Mouse (Mus musculus) heart, embryonic 13.5 days (tissue): Measurements from ENCODE around the gene Zkscan17. TPM values are rescaled to one million over a fixed set of nuclear protein-coding genes. Genes with fewer than 3 reads are reported as not detected.
A peak's percentile ranks its signal among the peaks of the same experiment; 100 is the strongest.

ENCODE experiments used
- ATAC-seq: fragments of 200-750 bp; cut with Nextera tagmentation; 2 replicates; pipeline ENCODE4 v1.8.0; 2017; ENCODE audit warnings: moderate TSS enrichment; ENCODE audit not compliant: insufficient number of reproducible peaks, low FRiP score, low TSS enrichment; ENCODE audit errors: extremely low read depth
- H3K27ac ChIP-seq: fragments of 300-500 bp; sonication (generic); replicated peaks from 2 replicates; pipeline ENCODE4 v1.5.1; 2015; ENCODE audit warnings: moderate library complexity, mild to moderate bottlenecking, inconsistent platforms
- H3K27me3 ChIP-seq: fragments of 300-500 bp; sonication (generic); replicated peaks from 2 replicates; pipeline ENCODE4 v1.6.1; 2015; ENCODE audit warnings: mild to moderate bottlenecking, inconsistent platforms
- H3K36me3 ChIP-seq: fragments of 300-500 bp; sonication (generic); 2 replicates; pipeline ENCODE4 v1.6.1; 2015; ENCODE audit warnings: mild to moderate bottlenecking, inconsistent platforms
- H3K4me1 ChIP-seq: fragments of 300-500 bp; sonication (generic); 2 replicates; pipeline ENCODE4 v1.6.1; 2015; ENCODE audit warnings: inconsistent platforms
- H3K4me2 ChIP-seq: fragments of 300-500 bp; sonication (generic); 2 replicates; pipeline ENCODE4 v1.6.1; 2015; ENCODE audit warnings: inconsistent platforms, mild to moderate bottlenecking, moderate library complexity
- H3K4me3 ChIP-seq: fragments of 300-500 bp; sonication (generic); 2 replicates; pipeline ENCODE4 v1.5.1; 2015; ENCODE audit warnings: moderate library complexity, mild to moderate bottlenecking, inconsistent platforms
- H3K9ac ChIP-seq: fragments of 300-500 bp; sonication (generic); 2 replicates; pipeline ENCODE4 v1.6.1; 2015; ENCODE audit warnings: inconsistent platforms, mild to moderate bottlenecking, moderate library complexity
- H3K9me3 ChIP-seq: fragments of 300-500 bp; sonication (generic); 2 replicates; pipeline ENCODE4 v1.6.1; 2016; ENCODE audit warnings: inconsistent platforms
- WGBS: fragments of 180-500 bp; shearing (Covaris S2); methylation state at CpG from one replicate; pipeline ENCODE4 v1.1.7; 2015; ENCODE audit warnings: mixed read lengths; 5-methylcytosine and 5-hydroxymethylcytosine counted together
- polyA plus RNA-seq: library from polyadenylated mRNA; unstranded; fragments of >200 nt; fragmentation: Nextera tagmentation; extraction: Ambion mirVana; gene quantifications from 2 replicates; pipeline ENCODE4 v1.2.1, GENCODE M21; 2015

Gene Zkscan17
- polyA plus RNA-seq, 1 experiment from 2014 or later, result 14.7 TPM

DNA sequence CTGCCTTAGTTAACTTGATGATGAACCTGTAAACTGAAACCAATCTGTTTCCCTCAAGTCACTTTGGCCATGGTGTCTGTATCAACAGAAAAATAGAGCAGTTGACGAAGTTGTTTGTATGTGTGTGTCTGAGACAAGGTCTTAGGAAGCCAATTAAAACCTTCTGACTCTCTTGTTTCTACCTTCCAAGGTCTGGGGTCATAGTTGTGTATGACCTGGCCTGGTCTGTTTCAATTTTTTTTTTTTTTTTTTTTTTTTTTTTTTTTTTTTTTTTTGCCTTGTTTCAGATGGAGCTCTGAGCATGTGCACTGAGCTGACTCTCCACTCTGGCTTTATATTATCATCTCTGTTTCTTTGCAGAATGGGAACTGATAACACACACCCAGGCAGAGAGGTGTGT lies 9.1 kb downstream of the Zkscan17 start:
- no peaks in the 10 kb centered on the region for H3K27me3 ChIP-seq
- no peaks in the 10 kb centered on the region for H3K9me3 ChIP-seq
- no peak overlapping the region for H3K4me3 ChIP-seq
- no peak overlapping the region for H3K27ac ChIP-seq
- H3K4me1 ChIP-seq, result peaks cover 22% of the 10 kb centered on the region
- no peaks in the 10 kb centered on the region for H3K36me3 ChIP-seq
- no peak for ATAC-seq
- WGBS, result 89% methylated on average over 1 of the region's 1 CpGs
- no peak overlapping the region for H3K9ac ChIP-seq
- H3K4me2 ChIP-seq, result no peak overlapping the region

DNA sequence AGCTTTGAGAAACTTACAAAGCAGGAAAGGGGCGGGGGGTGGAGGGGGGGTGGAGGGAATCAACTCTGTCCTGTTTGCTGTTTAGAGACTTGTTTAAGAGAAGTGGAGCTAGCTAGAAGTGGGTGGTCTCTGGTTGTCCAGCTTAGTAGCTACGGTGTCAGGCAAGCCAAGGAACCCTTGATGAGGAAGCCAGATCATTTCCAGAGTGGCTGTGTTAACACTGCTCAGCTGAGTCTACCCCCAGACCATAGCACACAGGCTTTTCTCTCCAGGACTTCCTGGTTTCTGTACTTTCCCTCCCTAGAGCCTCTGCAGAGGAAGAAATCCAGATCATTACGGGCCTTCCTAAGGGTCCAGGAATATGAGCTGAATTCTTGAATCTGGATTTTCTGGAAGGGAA lies 11.8 kb downstream of the Zkscan17 start:
- H3K9ac ChIP-seq, result no peak overlapping the region
- H3K4me3 ChIP-seq, result no peak overlapping the region
- no peak; the same call in 1 of the 2 replicates for ATAC-seq
- WGBS, result 53% methylated on average over 3 of the region's 3 CpGs
- H3K27me3 ChIP-seq, result no peaks in the 10 kb centered on the region
- H3K4me2 ChIP-seq, result no peak overlapping the region
- H3K4me1 ChIP-seq, result peaks cover 17% of the 10 kb centered on the region
- H3K36me3 ChIP-seq, result peaks cover 13% of the 10 kb centered on the region
- peak overlapping the region; percentile 80 for H3K27ac ChIP-seq
- no peaks in the 10 kb centered on the region for H3K9me3 ChIP-seq

DNA sequence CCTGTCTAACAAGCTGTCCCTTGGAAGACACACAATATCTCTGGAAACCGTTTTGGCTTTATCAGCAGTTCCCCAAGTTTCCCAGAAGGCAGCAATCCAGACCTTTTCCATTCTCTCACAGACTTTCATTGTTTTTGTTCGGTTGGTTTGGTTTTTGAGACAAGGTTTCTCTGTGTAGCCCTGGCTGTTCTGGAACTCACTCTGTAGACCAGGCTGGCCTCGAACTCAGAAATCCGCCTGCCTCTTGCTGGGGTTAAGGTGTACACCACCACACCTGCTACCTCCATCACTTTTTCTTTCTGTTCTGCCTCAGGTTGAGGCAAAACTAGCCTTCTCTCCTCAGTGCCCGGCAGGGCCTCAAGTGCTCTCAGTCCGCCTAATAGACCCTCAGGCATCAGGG lies 12.2 kb downstream of the Zkscan17 start:
- no peaks in the 10 kb centered on the region for H3K27me3 ChIP-seq
- WGBS, result 45% methylated on average over 6 of the region's 6 CpGs
- H3K27ac ChIP-seq, result peak overlapping the region; percentile 80
- no peaks in the 10 kb centered on the region for H3K9me3 ChIP-seq
- peaks cover 17% of the 10 kb centered on the region for H3K36me3 ChIP-seq
- H3K4me3 ChIP-seq, result no peak overlapping the region
- ATAC-seq, result no peak
- H3K4me1 ChIP-seq, result peaks cover 13% of the 10 kb centered on the region
- no peak overlapping the region for H3K4me2 ChIP-seq
- H3K9ac ChIP-seq, result no peak overlapping the region

DNA sequence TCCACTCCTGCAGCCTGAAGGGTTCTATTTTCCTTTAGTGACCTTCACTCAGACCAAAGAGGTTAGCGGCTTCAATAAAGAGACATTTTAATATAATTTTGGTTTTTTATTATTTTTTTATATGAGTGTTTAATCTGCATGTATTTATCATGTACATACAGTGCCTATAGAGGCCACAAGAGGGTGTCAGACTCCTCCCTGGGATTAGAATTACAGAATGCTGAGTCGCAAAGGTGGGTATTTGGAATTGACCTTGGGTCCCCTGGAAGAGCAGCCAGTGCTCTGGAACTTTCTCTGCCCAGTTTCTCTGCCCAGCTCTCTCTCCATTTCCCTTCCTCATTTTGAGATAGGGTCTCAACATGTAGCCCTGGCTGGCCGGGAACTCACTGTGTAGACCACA lies 13.0 kb downstream of the Zkscan17 start:
- WGBS, result 77% methylated on average over 3 of the region's 3 CpGs
- H3K27ac ChIP-seq, result peak overlapping the region; percentile 66
- H3K4me2 ChIP-seq, result no peak overlapping the region
- no peak overlapping the region for H3K9ac ChIP-seq
- peaks cover 12% of the 10 kb centered on the region; the same call in 1 of the 2 replicates for H3K4me1 ChIP-seq
- ATAC-seq, result no peak
- no peaks in the 10 kb centered on the region for H3K27me3 ChIP-seq
- no peak overlapping the region for H3K4me3 ChIP-seq
- peaks cover 21% of the 10 kb centered on the region for H3K36me3 ChIP-seq
- H3K9me3 ChIP-seq, result no peaks in the 10 kb centered on the region

DNA sequence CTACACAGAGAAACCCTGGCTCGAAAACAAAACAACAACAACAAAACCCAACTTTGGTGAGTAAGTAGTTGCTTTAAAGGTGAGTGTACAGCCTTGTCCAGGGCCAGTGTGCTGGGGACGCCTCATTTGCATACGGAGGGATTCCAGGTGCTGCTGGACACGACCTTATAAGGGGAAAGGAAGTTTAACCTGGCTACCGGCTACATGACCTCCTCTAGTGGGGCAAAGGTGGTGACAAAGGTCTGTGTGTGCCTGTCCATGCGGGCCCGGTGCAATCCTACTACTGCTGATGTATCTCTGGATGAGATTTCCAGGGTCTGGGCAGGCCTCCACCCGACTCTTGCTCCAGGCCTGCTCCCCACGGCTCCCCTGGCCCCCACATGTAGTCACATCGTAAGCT lies 13.8 kb downstream of the Zkscan17 start:
- WGBS, result 91% methylated on average over 10 of the region's 10 CpGs

DNA sequence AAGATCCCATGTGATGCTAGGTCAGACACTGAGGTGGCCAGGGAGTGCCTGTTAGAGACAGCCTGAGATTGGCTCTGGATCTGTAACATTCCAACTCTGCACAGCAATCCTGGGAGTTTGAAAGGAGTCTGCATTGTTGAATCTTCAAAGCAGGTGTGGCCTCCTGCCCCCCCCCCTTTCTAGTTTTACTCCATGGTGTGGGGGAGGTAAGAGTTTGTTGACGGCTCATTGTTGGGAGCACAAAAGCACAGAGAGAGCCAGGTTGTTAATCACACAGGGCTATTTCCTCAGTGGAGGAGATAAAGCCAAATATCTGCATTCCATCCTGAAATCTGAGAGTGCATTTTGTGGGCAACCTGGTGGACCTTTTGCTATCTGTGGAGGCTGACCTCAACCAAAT lies 15.0 kb downstream of the Zkscan17 start:
- Histone ChIP-seq H3K9me3 (no peaks in the 10 kb centered on the region), H3K4me2 (no peak overlapping the region), H3K4me1 (peaks cover 22% of the 10 kb centered on the region), H3K9ac (no peak overlapping the region), H3K36me3 (peaks cover 24% of the 10 kb centered on the region), H3K27ac (no peak overlapping the region), H3K27me3 (no peaks in the 10 kb centered on the region), H3K4me3 (no peak overlapping the region)
- ATAC-seq, result no peak
- WGBS, result 39% methylated on average over 1 of the region's 1 CpGs

More for the DNA sequence above, 13.8 kb downstream of the Zkscan17 start:
- H3K27ac ChIP-seq, result no peak overlapping the region
- ATAC-seq, result no peak
- H3K9me3 ChIP-seq, result no peaks in the 10 kb centered on the region
- H3K4me3 ChIP-seq, result no peak overlapping the region
- no peak overlapping the region for H3K9ac ChIP-seq
- no peaks in the 10 kb centered on the region for H3K27me3 ChIP-seq
- no peak overlapping the region for H3K4me2 ChIP-seq
- peaks cover 24% of the 10 kb centered on the region for H3K36me3 ChIP-seq
- peaks cover 12% of the 10 kb centered on the region for H3K4me1 ChIP-seq

DNA sequence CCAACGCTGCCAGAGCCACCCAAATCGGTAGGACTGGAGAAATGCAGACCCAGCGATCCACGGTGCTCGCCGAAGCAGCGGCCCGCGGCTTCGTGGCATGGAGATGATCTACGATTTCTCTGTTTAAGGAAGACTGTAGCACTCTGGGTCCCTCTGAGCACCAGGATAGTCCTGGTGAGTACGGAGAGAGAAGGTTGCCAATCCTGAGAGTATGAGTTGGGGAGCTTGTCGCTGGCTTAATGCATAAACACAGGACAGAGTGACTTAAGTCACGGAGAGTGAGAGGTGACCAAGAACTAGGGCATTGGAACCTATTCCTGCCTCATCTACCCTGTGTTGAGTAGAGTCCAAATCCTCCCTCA lies 19.9 kb downstream of the Zkscan17 start:
- ATAC-seq, result no peak
- Histone ChIP-seq H3K9ac (peak overlapping the region; percentile 92), H3K4me2 (peak overlapping the region; percentile 80), H3K27me3 (no peaks in the 10 kb centered on the region), H3K27ac (peak overlapping the region; percentile 97), H3K4me3 (peak overlapping the region; percentile 79), H3K4me1 (peaks cover 17% of the 10 kb centered on the region), H3K9me3 (no peaks in the 10 kb centered on the region), H3K36me3 (peaks cover 52% of the 10 kb centered on the region)
- WGBS, result 1% methylated on average over 14 of the region's 14 CpGs

DNA sequence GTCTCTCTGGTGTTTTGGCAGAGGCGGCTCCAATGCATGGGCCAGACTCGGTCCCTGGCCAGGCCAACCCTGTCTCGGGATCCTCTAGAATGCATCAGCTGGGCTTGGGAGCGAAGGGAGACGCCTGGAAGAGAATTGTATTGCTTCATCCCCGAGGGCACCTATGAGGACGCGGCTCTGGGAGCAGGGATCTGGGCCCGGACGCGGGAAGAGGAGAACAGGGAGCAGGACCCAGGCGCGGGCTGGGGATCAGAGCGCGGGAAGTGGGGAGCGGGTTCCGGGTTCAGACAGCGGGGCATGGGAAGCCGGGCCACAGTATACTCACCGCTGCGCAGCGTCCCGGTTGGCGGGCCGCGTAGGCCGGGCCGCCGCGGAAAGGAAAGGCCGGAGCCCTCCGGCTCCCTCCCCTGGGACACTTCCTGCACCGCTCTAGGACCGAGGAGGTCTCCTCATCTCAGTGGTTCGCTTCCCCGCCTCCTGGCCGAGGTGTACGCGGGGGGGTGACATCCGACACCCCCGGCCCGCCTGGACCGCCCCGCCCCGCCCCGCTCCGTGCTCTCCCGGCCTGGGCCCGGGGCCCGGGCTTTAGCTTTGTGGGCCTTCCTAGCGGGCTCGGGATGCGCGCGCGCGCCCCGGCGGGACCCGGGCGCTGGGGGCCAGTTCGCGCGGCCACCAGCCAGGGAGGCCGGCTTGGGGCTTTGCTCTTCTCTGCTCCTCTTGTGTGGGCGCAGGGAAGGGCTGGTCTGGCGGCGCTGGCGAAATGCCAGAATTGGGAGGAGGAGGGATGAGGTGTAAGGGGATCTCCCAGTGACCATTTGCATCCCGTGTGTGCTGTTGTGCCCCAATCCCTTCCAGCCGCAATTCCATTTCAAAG lies 20.5 kb downstream of the Zkscan17 start:
- Histone ChIP-seq H3K4me2 (peak overlapping the region; percentile 80), H3K27ac (peak overlapping the region; percentile 97), H3K9me3 (no peaks in the 10 kb centered on the region), H3K4me1 (peaks cover 17% of the 10 kb centered on the region), H3K36me3 (peaks cover 53% of the 10 kb centered on the region), H3K9ac (peak overlapping the region; percentile 92), H3K4me3 (peak overlapping the region; percentile 79), H3K27me3 (no peaks in the 10 kb centered on the region)
- peak; percentile 81 for ATAC-seq
- WGBS, result under 1% methylated on average over 63 of the region's 71 CpGs

DNA sequence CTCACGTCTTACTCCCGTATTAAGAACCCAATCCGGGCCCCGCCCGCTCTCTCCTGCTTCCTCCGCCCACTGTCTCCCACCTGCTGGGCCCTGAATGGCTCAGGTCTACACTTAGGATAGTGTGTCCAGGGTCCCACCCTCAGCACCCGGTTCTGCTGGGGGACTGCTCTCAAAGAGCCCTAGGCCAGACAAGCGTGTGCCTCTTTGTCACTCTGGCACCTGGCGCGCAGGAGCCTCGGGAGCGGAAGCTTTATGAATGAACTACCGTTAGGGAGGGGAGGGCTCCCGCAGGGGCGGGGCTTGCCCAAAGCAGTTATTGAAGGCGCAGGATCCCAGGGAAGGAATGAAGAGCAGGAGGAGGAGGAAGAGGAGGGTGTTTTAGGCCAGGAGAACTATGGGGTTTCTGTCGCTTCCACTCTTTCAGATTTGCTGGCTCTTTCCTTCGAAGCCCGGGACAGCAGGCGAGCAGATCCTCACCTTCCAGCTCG lies 21.2 kb downstream of the Zkscan17 start:
- peak overlapping the region; percentile 92 for H3K9ac ChIP-seq
- ATAC-seq, result peak; percentile 23; the same call in 1 of the 2 replicates
- no peaks in the 10 kb centered on the region for H3K27me3 ChIP-seq
- H3K36me3 ChIP-seq, result peaks cover 54% of the 10 kb centered on the region
- WGBS, result 0% methylated on average over 21 of the region's 21 CpGs
- peaks cover 17% of the 10 kb centered on the region for H3K4me1 ChIP-seq
- peak overlapping the region; percentile 79 for H3K4me3 ChIP-seq
- peak overlapping the region; percentile 97 for H3K27ac ChIP-seq
- H3K9me3 ChIP-seq, result no peaks in the 10 kb centered on the region
- H3K4me2 ChIP-seq, result peak overlapping the region; percentile 80

DNA sequence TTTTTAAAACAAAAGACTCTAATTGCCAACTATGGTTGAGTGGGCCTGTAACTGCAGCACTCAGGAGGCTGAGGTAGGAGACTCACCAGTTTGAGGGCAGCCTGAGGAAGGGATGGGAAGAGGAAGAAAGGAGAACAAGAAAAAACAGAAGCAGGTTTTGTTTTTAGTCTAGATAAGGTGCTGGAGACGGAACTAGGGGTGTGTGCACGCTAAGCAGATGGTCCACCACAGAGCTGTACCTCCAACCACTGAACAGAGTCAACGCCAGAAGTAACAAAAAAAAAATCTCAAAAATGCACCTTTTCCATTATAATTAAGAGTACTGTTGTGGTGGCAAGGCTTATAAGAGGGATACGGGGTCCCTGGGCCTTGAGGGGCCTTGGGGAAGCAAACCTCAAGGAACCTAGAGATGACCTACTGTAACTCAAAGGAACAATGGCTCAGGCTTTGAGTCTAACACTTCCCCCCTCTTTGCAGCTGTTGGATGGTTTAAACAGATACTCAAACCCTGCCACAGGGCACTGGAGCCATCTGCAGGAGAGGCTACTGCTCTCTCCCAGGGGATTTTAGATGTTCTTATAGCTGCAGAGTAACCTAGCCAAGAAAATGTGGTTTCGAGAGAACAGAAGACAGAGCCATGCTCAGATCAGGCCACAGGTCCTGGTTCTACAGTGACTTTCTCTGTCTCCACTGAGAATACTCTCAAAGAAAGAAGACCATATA lies 24.4 kb downstream of the Zkscan17 start:
- Histone ChIP-seq H3K27me3 (no peaks in the 10 kb centered on the region), H3K9ac (no peak overlapping the region), H3K4me1 (peaks cover 11% of the 10 kb centered on the region), H3K4me2 (no peak overlapping the region), H3K9me3 (no peaks in the 10 kb centered on the region), H3K27ac (no peak overlapping the region), H3K4me3 (no peak overlapping the region), H3K36me3 (peaks cover 74% of the 10 kb centered on the region)
- WGBS, result 88% methylated on average over 5 of the region's 5 CpGs
- no peak for ATAC-seq

DNA sequence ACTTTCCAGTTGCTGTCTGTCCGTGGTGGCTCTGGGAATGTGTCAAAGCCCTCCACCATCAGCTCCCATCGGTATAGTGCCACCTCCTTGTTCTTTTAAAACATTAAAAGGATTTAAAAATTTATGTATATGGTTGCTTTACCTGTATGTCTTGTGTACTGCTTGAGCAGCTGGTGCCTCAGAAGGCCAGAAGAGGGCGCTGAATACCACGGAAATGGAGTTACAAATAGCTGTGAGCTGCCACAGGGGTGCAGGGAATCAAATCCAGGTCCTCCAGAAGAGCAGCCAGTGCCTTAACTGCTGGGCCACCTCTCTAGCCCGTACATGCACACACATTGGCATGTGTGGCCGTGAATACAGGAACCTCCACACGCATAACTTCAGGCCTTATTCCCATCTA lies 28.8 kb downstream of the Zkscan17 start:
- ATAC-seq, result no peak
- H3K27ac ChIP-seq, result no peak overlapping the region
- no peak overlapping the region for H3K4me2 ChIP-seq
- H3K9ac ChIP-seq, result no peak overlapping the region
- H3K4me3 ChIP-seq, result no peak overlapping the region
- 0 out of 2 replicates have a peak, but pooled peaks cover 5% of the 10 kb centered on the region for H3K4me1 ChIP-seq
- H3K36me3 ChIP-seq, result peaks cover 100% of the 10 kb centered on the region
- H3K9me3 ChIP-seq, result no peaks in the 10 kb centered on the region
- WGBS, result 82% methylated on average over 7 of the region's 7 CpGs
- H3K27me3 ChIP-seq, result no peaks in the 10 kb centered on the region
